Mouse (Mus musculus): ENCODE data around the gene Cars2.

DNA sequence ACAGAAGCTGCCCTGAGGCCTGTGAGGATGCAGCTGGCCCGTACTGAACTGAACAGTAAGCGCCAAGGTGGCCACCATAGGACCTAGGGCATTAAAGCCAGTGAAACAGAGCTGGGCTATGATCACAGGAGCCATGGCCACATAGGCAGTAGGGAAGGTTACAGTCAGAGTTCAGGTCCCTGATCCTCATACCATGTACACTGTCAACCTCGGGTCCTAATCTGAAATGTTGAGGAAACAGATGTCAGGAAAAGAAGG, 85.9 kb downstream of the Cars2 start:
- TF ChIP-seq CTCF (IDR thresholded peaks at IDR 0.05; ENCODE audit: borderline replicate concordance, control insufficient read depth, extremely low read depth, insufficient read depth, low read length, poor library complexity) (no peak), POLR2A (IDR thresholded peaks at IDR 0.05; ENCODE audit: control insufficient read depth, extremely low read depth, insufficient read depth, low read length, poor library complexity) (no peak)

All from thymus, adult 2 months (tissue).